9 mouse cellular contexts compared by ENCODE assay signal in genomic region chr6:128753610-128754224, GRCm38 (mm10). TPM values are rescaled to one million over a fixed set of nuclear protein-coding genes. Genes with fewer than 3 reads are reported as not detected.
DNase-seq lines count a peak whose midpoint lies in the region; TF ChIP-seq lines count a peak whose summit lies in the region.
"Not testable (repeated sequence)": the region's sequence is repeated elsewhere in the genome, so short reads cannot be mapped to it uniquely, and the experiment has no call there.
"Had no signal": no experiment of that assay in that cellular context is flagged by ENCODE, and none has a peak within 500 bp of the region (broad histone marks: within the 10 kb centered on the region; RNA-seq: fewer than 3 reads in every experiment).

No protein-coding gene starts in this region.

- 0 out of 2 replicates have a peak overlapping the region, but pooled peaks have one; percentile 11 for H3K4me3 ChIP-seq in left cerebral cortex, adult 2 months

- intact Hi-C loops in gastrocnemius, postnatal 14 days (cut with DNase I; ENCODE audit: low total_unique reads): not testable (repeated sequence)
- intact Hi-C loops in left cerebral cortex, adult 2 months (cut with DNase I): loop anchor here (1.0 to 2.0 kb wide), 2 partner anchors 121 to 149 kb away; no protein-coding TSS in a partner anchor

- DNase-seq in adrenal gland, adult 2 months: peak; percentile 74
- peak; percentile 82 for DNase-seq in embryo, embryonic 11 days
- DNase-seq in gastrocnemius, postnatal 14 days: peak; percentile 72
- peak; percentile 76 for DNase-seq in induced T-regulatory cell, adult 2 months (ENCODE audit: low read depth)
- DNase-seq in left cerebral cortex, adult 2 months (ENCODE audit: extremely low spot score in 1 of 2, low spot score in 2 of 2): peak; percentile 83
- peak; percentile 77 to 83 for DNase-seq in lung, postnatal 4 days
- DNase-seq in right cerebral cortex, adult 18-20 months: peak; percentile 90
- DNase-seq in urinary bladder, postnatal 14 days (ENCODE audit: low spot score): peak; percentile 85

- H3K27ac ChIP-seq in left cerebral cortex, adult 2 months: 0 out of 2 replicates have a peak overlapping the region, but pooled peaks have one; percentile 19

- peak; percentile 65 for TF ChIP-seq CTCF in left cerebral cortex, adult 2 months (IDR thresholded peaks at IDR 0.05)

RNA-seq across cellular contexts. Expression of gene Klrb1, which starts 30.9 kb away (rescaled TPM):
- not detected for total RNA-seq in adrenal gland, adult 2 months (2021)
- not detected in 2 replicates for polyA plus RNA-seq in adrenal gland, adult 2 months (2012; rRNA removed)
- not detected for total RNA-seq in gastrocnemius, postnatal 14 days (2021)
- not detected for total RNA-seq in left cerebral cortex, adult 2 months (2021)
- polyA plus RNA-seq: myocyte had no signal

RNA-seq across cellular contexts. Expression of gene Klrb1c, which starts 35.3 kb away (rescaled TPM):
- under 1 TPM; 0.23 to 0.31 TPM for total RNA-seq in adrenal gland, adult 2 months (2021)
- 0.08 and 0.16 TPM in 2 replicates for polyA plus RNA-seq in adrenal gland, adult 2 months (2012; rRNA removed)
- under 1 TPM in 1 of 2 experiments, not detected in 1; 0.14 TPM for total RNA-seq in gastrocnemius, postnatal 14 days (2021)
- total RNA-seq in left cerebral cortex, adult 2 months (2021): not detected
- polyA plus RNA-seq: myocyte had no signal

Comparison
In these comparisons a context has a peak if more than half of its experiments do, and no peak if none do; other contexts are left out.
1. Peak in every context shown above with its lines: DNase-seq, H3K4me3 ChIP-seq and H3K27ac ChIP-seq.